Mouse (Mus musculus) heart, adult 11 months (tissue): Measurements from ENCODE around the gene Ugt2b5.
"Not testable (repeated sequence)": the region's sequence is repeated elsewhere in the genome, so short reads cannot be mapped to it uniquely, and the experiment has no call there.

ENCODE experiments used
- DNase-seq: peaks from one replicate; pipeline ENCODE4 v3.0.0; 2022

Gene Ugt2b5

DNA sequence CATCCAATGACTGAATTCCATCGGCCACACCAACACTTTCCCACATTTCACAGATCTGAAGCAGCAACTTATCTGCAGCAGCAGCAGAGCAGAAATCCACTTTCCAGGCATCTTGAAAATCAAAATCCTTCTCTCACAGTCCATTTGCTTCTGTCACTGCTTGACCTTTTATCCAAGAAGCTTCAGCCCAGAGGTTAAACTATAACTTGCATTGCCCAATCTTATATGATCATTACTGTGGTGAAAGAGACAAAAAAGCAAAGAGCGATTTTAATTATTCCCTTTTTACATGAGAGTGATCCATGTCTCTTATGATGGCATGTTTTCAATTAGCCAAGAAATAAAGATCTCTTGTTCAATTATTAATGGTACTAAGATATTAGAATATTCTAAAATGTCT lies at the start of gene Ugt2b5:
Ugt2b5 (minus strand) TSS at position 123 of the 400 bp plus-strand sequence.
- DNase-seq, result not testable (repeated sequence)

DNA sequence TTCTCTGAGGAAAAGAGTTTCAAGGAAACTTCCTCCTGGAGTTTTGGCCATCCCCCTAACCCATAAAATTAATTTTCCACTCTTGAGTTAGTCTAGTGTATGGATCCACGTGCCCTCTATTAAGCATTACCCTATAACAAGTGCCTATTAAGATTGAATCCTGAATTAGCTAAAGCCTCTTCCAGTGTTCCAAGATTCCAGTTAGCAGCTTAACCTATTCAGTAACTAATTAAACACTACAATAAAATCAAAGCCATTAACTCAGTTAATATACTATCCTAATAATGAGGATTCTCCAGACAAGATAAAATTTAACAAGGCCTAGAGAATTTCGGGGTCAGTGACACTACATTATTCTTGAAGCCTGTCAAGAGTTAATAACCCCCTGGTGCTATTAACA lies 35.7 kb upstream of the Ugt2b5 start:
- not testable (repeated sequence) for DNase-seq

DNA sequence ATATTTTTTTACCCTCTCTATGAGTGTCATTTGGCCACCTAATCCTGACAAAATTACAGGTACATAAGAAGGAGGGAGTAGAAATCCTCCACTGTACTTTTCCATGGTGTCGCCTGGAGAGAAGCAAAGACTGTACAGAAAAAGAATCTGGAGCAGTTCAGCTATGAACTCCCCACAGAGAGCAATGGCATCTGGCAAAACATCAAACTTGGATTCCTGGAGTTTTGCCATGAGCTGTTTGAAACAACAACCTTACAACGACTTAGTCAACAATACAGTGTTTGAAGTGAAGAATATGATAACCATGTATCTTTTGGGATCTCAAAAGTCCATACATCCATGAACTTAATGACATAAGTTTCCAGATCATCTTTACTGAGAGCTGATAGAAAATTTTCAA lies 34.6 kb upstream of the Ugt2b5 start:
- no peak for DNase-seq

- DNase-seq, result no peak
Measured at GRCm38 (mm10) chr5:87147741-87148454, 7.8 kb upstream of the Ugt2b5 start.

- DNase-seq, result no peak
Measured at GRCm38 (mm10) chr5:87142865-87143456, 2.8 kb upstream of the Ugt2b5 start.

DNA sequence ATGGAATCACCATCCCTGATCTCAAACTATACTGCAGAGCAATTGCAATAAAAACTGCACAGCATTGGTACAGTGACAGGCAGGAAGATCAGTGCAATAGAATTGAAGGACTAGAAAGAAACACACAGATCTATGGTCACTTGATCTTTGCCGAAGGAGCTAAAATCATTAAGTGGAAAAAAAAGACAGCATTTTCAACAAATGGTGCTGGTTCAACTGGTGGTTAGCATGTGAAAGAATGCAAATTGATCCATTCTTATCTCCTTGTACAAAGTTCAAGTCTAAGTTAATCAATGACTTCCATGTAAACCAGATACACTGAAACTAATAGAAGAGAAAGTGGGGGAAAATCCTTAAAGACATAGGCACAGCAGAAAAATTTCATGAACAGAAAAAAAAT lies 36.4 kb downstream of the Ugt2b5 start:
- DNase-seq, result not testable (repeated sequence)

- no peak for DNase-seq
Measured at GRCm38 (mm10) chr5:87092346-87093027, 47.6 kb downstream of the Ugt2b5 start, which contains the start of gene Ugt2b36. Ugt2b36 (minus strand) TSS chr5:87092555.

- no peak for DNase-seq
Measured at GRCm38 (mm10) chr5:87091111-87091510, 49.0 kb downstream of the Ugt2b5 start.

DNA sequence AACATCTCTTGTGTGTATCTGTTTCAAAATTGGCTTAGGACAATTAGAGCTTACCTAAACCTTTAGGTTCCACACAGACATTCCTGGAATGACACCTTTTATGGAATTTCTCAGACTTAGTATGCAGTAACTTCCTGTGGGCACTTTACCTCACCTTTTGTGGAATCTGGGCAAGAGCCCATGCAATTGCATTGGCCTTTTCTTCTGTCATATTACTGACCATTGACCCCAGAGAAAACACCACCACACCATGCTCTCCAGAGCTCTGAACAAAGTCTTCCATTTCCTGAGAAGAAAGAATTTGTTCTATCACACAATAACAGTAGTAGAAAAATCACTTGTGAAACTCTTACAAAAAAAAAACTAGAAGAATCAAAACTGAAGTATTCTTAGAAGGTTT lies 50.9 kb downstream of the Ugt2b5 start:
- DNase-seq, result no peak

GRCm38 (mm10) chr5:87086269-87086668 lies 53.8 kb downstream of the Ugt2b5 start:
- DNase-seq, result no peak
